Mouse (Mus musculus): ENCODE results near the gene Hyal2. TPM values are rescaled to one million over a fixed set of nuclear protein-coding genes. Genes with fewer than 3 reads are reported as not detected.
A peak's percentile ranks its signal among the peaks of the same experiment; 100 is the strongest.

Gene Hyal2
- polyA plus RNA-seq, 1 experiment from 2014 or later, result 155 TPM

- DNase-seq (ENCODE audit: low spot score) (no peak), ATAC-seq (ENCODE audit: insufficient number of reproducible peaks, low FRiP score, low TSS enrichment, low read depth) (no peak)
- Histone ChIP-seq H3K4me1 (ENCODE audit: control insufficient read depth, insufficient read depth, low read length) (peaks cover 65% of the 10 kb centered on the region), H3K9ac (ENCODE audit: low read length) (peak overlapping the region; percentile 49), H3K9me3 (ENCODE audit: control insufficient read depth, low read length) (no peaks in the 10 kb centered on the region), H3K4me2 (ENCODE audit: low read depth, severe bottlenecking) (peak overlapping the region; percentile 34; the same call in 1 of the 2 replicates), H3K27ac (replicated peaks; ENCODE audit: low read depth, low read length) (no peak overlapping the region; the same call in 1 of the 2 replicates), H3K4me3 (ENCODE audit: low read depth, low read length) (no peak overlapping the region), H3K27me3 (ENCODE audit: control insufficient read depth, insufficient read depth, low read length) (no peaks in the 10 kb centered on the region), H3K36me3 (ENCODE audit: control insufficient read depth, insufficient read depth, low read length) (no peaks in the 10 kb centered on the region)
- WGBS, result 31% methylated on average over 22 of the region's 23 CpGs
Measured at GRCm38 (mm10) chr9:107605041-107605661, 37.4 kb downstream of the Hyal2 start.

- peak overlapping the region; percentile 27; the same call in 1 of the 2 replicates for H3K9ac ChIP-seq (ENCODE audit: low read length)
Measured at GRCm38 (mm10) chr9:107606591-107606990, 38.8 kb downstream of the Hyal2 start.

GRCm38 (mm10) chr9:107607036-107607435 lies 39.3 kb downstream of the Hyal2 start:
- DNase-seq (ENCODE audit: low spot score) (no peak), ATAC-seq (ENCODE audit: insufficient number of reproducible peaks, low FRiP score, low TSS enrichment, low read depth) (no peak)
- 71% methylated on average over 2 of the region's 2 CpGs for WGBS
- Histone ChIP-seq H3K9ac (ENCODE audit: low read length) (peak overlapping the region; percentile 27; the same call in 1 of the 2 replicates), H3K4me3 (ENCODE audit: low read depth, low read length) (peak overlapping the region; percentile 22), H3K4me2 (ENCODE audit: low read depth, severe bottlenecking) (peak overlapping the region; percentile 26), H3K4me1 (ENCODE audit: control insufficient read depth, insufficient read depth, low read length) (peaks cover 74% of the 10 kb centered on the region), H3K9me3 (ENCODE audit: control insufficient read depth, low read length) (no peaks in the 10 kb centered on the region), H3K27ac (replicated peaks; ENCODE audit: low read depth, low read length) (peak overlapping the region; percentile 72), H3K27me3 (ENCODE audit: control insufficient read depth, insufficient read depth, low read length) (no peaks in the 10 kb centered on the region), H3K36me3 (ENCODE audit: control insufficient read depth, insufficient read depth, low read length) (no peaks in the 10 kb centered on the region)

More at GRCm38 (mm10) chr9:107606591-107606990, 38.8 kb downstream of the Hyal2 start:
- Histone ChIP-seq H3K4me1 (ENCODE audit: control insufficient read depth, insufficient read depth, low read length) (peaks cover 69% of the 10 kb centered on the region), H3K4me2 (ENCODE audit: low read depth, severe bottlenecking) (peak overlapping the region; percentile 26), H3K27ac (replicated peaks; ENCODE audit: low read depth, low read length) (peak overlapping the region; percentile 72), H3K4me3 (ENCODE audit: low read depth, low read length) (peak overlapping the region; percentile 22), H3K27me3 (ENCODE audit: control insufficient read depth, insufficient read depth, low read length) (no peaks in the 10 kb centered on the region), H3K9me3 (ENCODE audit: control insufficient read depth, low read length) (no peaks in the 10 kb centered on the region), H3K36me3 (ENCODE audit: control insufficient read depth, insufficient read depth, low read length) (no peaks in the 10 kb centered on the region)
- ATAC-seq (ENCODE audit: insufficient number of reproducible peaks, low FRiP score, low TSS enrichment, low read depth), result no peak
- peak; percentile 63 for DNase-seq (ENCODE audit: low spot score)
- WGBS, result 4% methylated on average over 9 of the region's 9 CpGs

GRCm38 (mm10) chr9:107607653-107608245 lies 40.0 kb downstream of the Hyal2 start:
- 0 out of 2 replicates have a peak overlapping the region, but pooled peaks have one; percentile 1 for H3K4me2 ChIP-seq (ENCODE audit: low read depth, severe bottlenecking)
- WGBS, result 50% methylated on average over 9 of the region's 9 CpGs

GRCm38 (mm10) chr9:107608741-107609432 lies 41.1 kb downstream of the Hyal2 start, which contains the start of gene Sema3b:
Sema3b (minus strand) TSS chr9:107609229.
- Histone ChIP-seq H3K4me3 (ENCODE audit: low read depth, low read length) (no peak within 1 kb of the TSS), H3K4me2 (ENCODE audit: low read depth, severe bottlenecking) (peak within 1 kb of the TSS; percentile 22; the same call in 1 of the 2 replicates), H3K9me3 (ENCODE audit: control insufficient read depth, low read length) (no peaks in the 10 kb centered on the region), H3K9ac (ENCODE audit: low read length) (0 out of 2 replicates have a peak within 1 kb of the TSS, but pooled peaks have one; percentile 22), H3K27ac (replicated peaks; ENCODE audit: low read depth, low read length) (peak within 1 kb of the TSS; percentile 56; the same call in 1 of the 2 replicates), H3K27me3 (ENCODE audit: control insufficient read depth, insufficient read depth, low read length) (no peaks in the 10 kb centered on the region), H3K36me3 (ENCODE audit: control insufficient read depth, insufficient read depth, low read length) (no peaks in the 10 kb centered on the region), H3K4me1 (ENCODE audit: control insufficient read depth, insufficient read depth, low read length) (peaks cover 78% of the 10 kb centered on the region)
- WGBS, result 34% methylated on average over 12 of the region's 12 CpGs
- ATAC-seq (ENCODE audit: insufficient number of reproducible peaks, low FRiP score, low TSS enrichment, low read depth) (no peak), DNase-seq (ENCODE audit: low spot score) (peak; percentile 50)

More at GRCm38 (mm10) chr9:107607653-107608245, 40.0 kb downstream of the Hyal2 start:
- Histone ChIP-seq H3K4me3 (ENCODE audit: low read depth, low read length) (no peak overlapping the region), H3K9me3 (ENCODE audit: control insufficient read depth, low read length) (no peaks in the 10 kb centered on the region), H3K27me3 (ENCODE audit: control insufficient read depth, insufficient read depth, low read length) (no peaks in the 10 kb centered on the region), H3K9ac (ENCODE audit: low read length) (no peak overlapping the region), H3K27ac (replicated peaks; ENCODE audit: low read depth, low read length) (0 out of 2 replicates have a peak overlapping the region, but pooled peaks have one; percentile 31), H3K4me1 (ENCODE audit: control insufficient read depth, insufficient read depth, low read length) (peaks cover 74% of the 10 kb centered on the region), H3K36me3 (ENCODE audit: control insufficient read depth, insufficient read depth, low read length) (no peaks in the 10 kb centered on the region)
- no peak for ATAC-seq (ENCODE audit: insufficient number of reproducible peaks, low FRiP score, low TSS enrichment, low read depth)
- no peak for DNase-seq (ENCODE audit: low spot score)

- DNase-seq (ENCODE audit: low spot score), result no peak
- Histone ChIP-seq H3K4me2 (ENCODE audit: low read depth, severe bottlenecking) (no peak overlapping the region), H3K4me1 (ENCODE audit: control insufficient read depth, insufficient read depth, low read length) (peaks cover 73% of the 10 kb centered on the region), H3K36me3 (ENCODE audit: control insufficient read depth, insufficient read depth, low read length) (peaks cover 3% of the 10 kb centered on the region), H3K27ac (replicated peaks; ENCODE audit: low read depth, low read length) (peak overlapping the region; percentile 56; the same call in 1 of the 2 replicates), H3K9me3 (ENCODE audit: control insufficient read depth, low read length) (no peaks in the 10 kb centered on the region), H3K27me3 (ENCODE audit: control insufficient read depth, insufficient read depth, low read length) (no peaks in the 10 kb centered on the region), H3K9ac (ENCODE audit: low read length) (no peak overlapping the region), H3K4me3 (ENCODE audit: low read depth, low read length) (no peak overlapping the region)
- ATAC-seq (ENCODE audit: insufficient number of reproducible peaks, low FRiP score, low TSS enrichment, low read depth), result no peak
- WGBS, result 67% methylated on average over 4 of the region's 4 CpGs
Measured at GRCm38 (mm10) chr9:107609433-107609830, 41.7 kb downstream of the Hyal2 start.

- Histone ChIP-seq H3K27ac (replicated peaks; ENCODE audit: low read depth, low read length) (peak overlapping the region; percentile 84), H3K27me3 (ENCODE audit: control insufficient read depth, insufficient read depth, low read length) (no peaks in the 10 kb centered on the region), H3K36me3 (ENCODE audit: control insufficient read depth, insufficient read depth, low read length) (peaks cover 17% of the 10 kb centered on the region), H3K9me3 (ENCODE audit: control insufficient read depth, low read length) (no peaks in the 10 kb centered on the region), H3K4me2 (ENCODE audit: low read depth, severe bottlenecking) (peak overlapping the region; percentile 67; the same call in 1 of the 2 replicates), H3K9ac (ENCODE audit: low read length) (peak overlapping the region; percentile 60), H3K4me1 (ENCODE audit: control insufficient read depth, insufficient read depth, low read length) (peaks cover 51% of the 10 kb centered on the region), H3K4me3 (ENCODE audit: low read depth, low read length) (no peak overlapping the region)
- DNase-seq (ENCODE audit: low spot score), result no peak
- 77% methylated on average over 6 of the region's 6 CpGs for WGBS
- ATAC-seq (ENCODE audit: insufficient number of reproducible peaks, low FRiP score, low TSS enrichment, low read depth), result peak; percentile 2; the same call in 1 of the 2 replicates
Measured at GRCm38 (mm10) chr9:107611456-107612190, 43.9 kb downstream of the Hyal2 start.

All from limb, embryonic 11.5 days (tissue).